Mouse (Mus musculus): ENCODE results near the gene Atg7. TPM values are rescaled to one million over a fixed set of nuclear protein-coding genes. Genes with fewer than 3 reads are reported as not detected.
"Not testable (repeated sequence)": the region's sequence is repeated elsewhere in the genome, so short reads cannot be mapped to it uniquely, and the experiment has no call there.

Atg7 gene
- polyA plus RNA-seq (2015; fragmentation: Nextera tagmentation; extraction: Ambion mirVana), result 17.6 and 17.7 TPM in 2 replicates

DNA sequence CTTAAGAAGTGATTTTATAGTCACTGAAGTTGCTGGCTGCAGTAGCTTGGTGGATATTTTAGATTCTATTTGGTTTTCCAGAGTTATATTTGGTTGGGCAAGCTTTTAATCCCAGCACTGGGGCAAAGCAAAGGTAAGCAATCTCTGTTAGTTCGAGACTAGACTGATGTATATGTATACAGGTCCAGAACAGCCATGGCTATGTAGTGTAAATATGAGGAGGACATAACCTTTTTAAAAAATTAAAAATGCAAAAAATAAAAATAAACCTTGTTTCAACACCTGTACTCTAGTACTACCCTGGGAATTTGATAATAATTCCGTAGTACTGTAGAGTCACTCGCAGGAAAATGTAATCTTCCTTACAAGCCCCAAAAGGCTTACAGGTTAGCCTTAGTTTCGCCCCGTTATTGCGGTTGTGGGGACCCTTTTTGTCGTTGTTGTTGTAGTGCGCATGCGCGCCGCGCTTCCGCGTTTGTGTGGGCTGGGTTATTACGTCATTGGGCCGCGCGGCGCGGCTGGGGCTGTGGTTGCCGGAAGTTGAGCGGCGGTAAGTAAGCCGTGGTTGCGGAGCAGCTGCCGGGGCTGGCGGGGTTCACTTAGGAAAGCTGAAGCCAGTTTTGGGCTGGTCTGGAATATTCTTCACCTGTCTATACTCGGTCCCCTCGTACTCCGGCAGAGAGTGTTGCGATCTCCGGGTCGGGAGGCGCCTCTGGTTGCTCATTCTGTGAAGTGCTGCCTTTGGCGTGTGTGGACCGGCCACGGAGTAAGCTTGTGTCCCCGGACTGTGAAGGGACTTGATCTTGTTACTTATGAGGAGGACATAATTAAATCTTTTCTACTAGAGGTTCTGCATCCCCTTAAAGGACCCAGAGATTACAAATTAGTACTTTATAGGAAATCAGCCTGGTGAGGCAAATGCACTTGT is at the start of gene Atg7:
Atg7 (plus strand) TSS at position 497 of the 928 bp plus-strand sequence.
- H3K4me2 ChIP-seq, result peak within 1 kb of the TSS; percentile 90
- 0 out of 2 replicates have a peak, but pooled peaks cover 4% of the 10 kb centered on the region for H3K27me3 ChIP-seq (replicated peaks)
- H3K4me3 ChIP-seq, result peak within 1 kb of the TSS; percentile 78
- peaks cover 8% of the 10 kb centered on the region for H3K4me1 ChIP-seq
- peak; percentile 90 for ATAC-seq (replicated peaks)
- under 1% methylated on average over 38 of the region's 38 CpGs for WGBS
- no peaks in the 10 kb centered on the region for H3K36me3 ChIP-seq (replicated peaks)
- H3K9ac ChIP-seq, result peak within 1 kb of the TSS; percentile 59
- no peaks in the 10 kb centered on the region for H3K9me3 ChIP-seq
- peak within 1 kb of the TSS; percentile 74 for H3K27ac ChIP-seq

DNA sequence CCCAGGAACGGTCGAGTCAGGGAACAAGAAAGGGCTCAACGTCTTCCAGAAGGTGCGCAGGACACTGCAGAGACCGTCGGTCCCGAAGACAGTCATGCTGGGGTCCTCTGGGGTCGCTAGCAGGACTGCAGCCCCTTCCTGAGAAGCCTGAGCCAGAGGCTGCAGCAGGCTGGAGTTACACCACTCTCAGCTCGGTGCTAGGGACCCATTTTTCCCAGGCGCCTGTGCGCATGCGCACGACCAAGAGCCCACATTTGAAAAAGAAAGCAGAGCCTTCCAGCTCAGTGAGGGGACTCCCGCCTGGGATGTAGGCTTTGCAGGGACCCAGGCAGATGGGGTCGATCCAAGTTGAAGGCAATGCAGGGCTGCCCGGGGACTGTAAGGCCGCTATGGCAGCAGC is 28.8 kb upstream of the Atg7 start:
- not testable (repeated sequence) for H3K9me3 ChIP-seq; H3K4me2 ChIP-seq; H3K36me3 ChIP-seq (replicated peaks); H3K4me3 ChIP-seq; ATAC-seq (replicated peaks); H3K27ac ChIP-seq; H3K4me1 ChIP-seq; H3K27me3 ChIP-seq (replicated peaks); H3K9ac ChIP-seq
- 2% methylated on average over 8 of the region's 17 CpGs for WGBS

- H3K36me3 ChIP-seq (replicated peaks); H3K4me2 ChIP-seq; ATAC-seq (replicated peaks); H3K4me3 ChIP-seq; H3K9me3 ChIP-seq; H3K9ac ChIP-seq; H3K4me1 ChIP-seq; H3K27me3 ChIP-seq (replicated peaks); H3K27ac ChIP-seq: not testable (repeated sequence)
- no CpG with 5 or more reads among the region's 14 CpGs for WGBS
These were observed 9.0 kb upstream of the Atg7 start for GRCm38 (mm10) chr6:114633886-114634285.

DNA sequence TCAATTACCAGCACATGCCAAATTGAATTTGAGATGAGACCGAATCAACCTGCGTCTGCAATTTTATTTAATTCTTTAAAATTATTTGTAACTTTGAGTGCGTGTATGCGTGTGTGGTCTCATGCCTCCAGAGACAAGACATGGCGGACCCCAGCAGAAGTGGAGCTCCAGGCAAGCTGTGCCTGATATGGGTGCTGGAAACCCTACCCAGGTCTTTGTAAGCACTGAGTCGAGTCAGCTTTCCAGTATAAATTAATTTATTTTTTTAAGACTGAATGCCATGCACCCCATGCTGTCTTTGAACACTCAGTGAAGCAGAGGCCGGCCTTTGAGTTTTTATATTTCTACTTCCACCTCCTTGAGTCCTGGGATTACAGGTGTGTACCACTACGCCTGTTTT is 819 bp downstream of the Atg7 start:
- no peaks in the 10 kb centered on the region for H3K9me3 ChIP-seq
- no peak overlapping the region for H3K27ac ChIP-seq
- no peak for ATAC-seq (replicated peaks)
- 52% methylated on average over 8 of the region's 8 CpGs for WGBS
- peak overlapping the region; percentile 59 for H3K9ac ChIP-seq
- peaks cover 8% of the 10 kb centered on the region for H3K4me1 ChIP-seq
- H3K27me3 ChIP-seq (replicated peaks), result 0 out of 2 replicates have a peak, but pooled peaks cover 4% of the 10 kb centered on the region
- peak overlapping the region; percentile 90 for H3K4me2 ChIP-seq
- no peaks in the 10 kb centered on the region for H3K36me3 ChIP-seq (replicated peaks)
- H3K4me3 ChIP-seq, result peak overlapping the region; percentile 78

- H3K27ac ChIP-seq, result no peak overlapping the region
- peaks cover 8% of the 10 kb centered on the region for H3K4me1 ChIP-seq
- 0 out of 2 replicates have a peak, but pooled peaks cover 1% of the 10 kb centered on the region for H3K27me3 ChIP-seq (replicated peaks)
- H3K4me3 ChIP-seq, result no peak overlapping the region
- H3K9me3 ChIP-seq, result no peaks in the 10 kb centered on the region
- no peak for ATAC-seq (replicated peaks)
- no peak overlapping the region for H3K4me2 ChIP-seq
- no peaks in the 10 kb centered on the region for H3K36me3 ChIP-seq (replicated peaks)
- H3K9ac ChIP-seq, result no peak overlapping the region
- 84% methylated on average over 1 of the region's 1 CpGs for WGBS
These were observed 1.6 kb downstream of the Atg7 start for GRCm38 (mm10) chr6:114644531-114644930.

DNA sequence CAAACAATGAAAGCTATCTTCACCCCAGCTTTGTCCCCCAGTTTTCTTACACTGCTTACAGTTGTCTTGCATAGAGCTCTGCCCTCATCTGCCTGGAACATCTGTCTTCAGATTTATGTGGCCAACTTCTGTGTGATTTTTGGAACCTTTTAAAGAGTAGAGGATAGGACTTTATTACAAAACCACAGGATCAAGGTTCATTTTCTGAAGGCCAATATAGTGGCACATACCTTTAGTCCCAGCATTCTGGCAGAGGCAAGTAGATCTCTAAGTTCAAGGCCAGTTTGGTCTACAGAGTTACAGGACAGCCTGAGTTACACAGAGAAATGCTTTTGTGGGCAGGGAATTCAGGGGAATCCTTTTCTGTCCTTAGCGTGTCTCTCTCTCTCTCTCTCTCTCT is 3.3 kb downstream of the Atg7 start:
- no peak overlapping the region for H3K4me2 ChIP-seq

GRCm38 (mm10) chr6:114647011-114647410 is 4.1 kb downstream of the Atg7 start:
- H3K9ac ChIP-seq, result no peak overlapping the region
- WGBS, result 90% methylated on average over 6 of the region's 6 CpGs
- H3K4me1 ChIP-seq, result peaks cover 11% of the 10 kb centered on the region
- H3K27me3 ChIP-seq (replicated peaks), result no peaks in the 10 kb centered on the region
- no peak overlapping the region for H3K4me2 ChIP-seq
- no peaks in the 10 kb centered on the region for H3K9me3 ChIP-seq
- no peaks in the 10 kb centered on the region for H3K36me3 ChIP-seq (replicated peaks)
- ATAC-seq (replicated peaks), result no peak
- H3K27ac ChIP-seq, result no peak overlapping the region
- no peak overlapping the region for H3K4me3 ChIP-seq

More for the DNA sequence above, 3.3 kb downstream of the Atg7 start:
- no peaks in the 10 kb centered on the region for H3K27me3 ChIP-seq (replicated peaks)
- no peak overlapping the region for H3K9ac ChIP-seq
- H3K36me3 ChIP-seq (replicated peaks), result no peaks in the 10 kb centered on the region
- H3K27ac ChIP-seq, result no peak overlapping the region
- no peaks in the 10 kb centered on the region for H3K9me3 ChIP-seq
- no peak for ATAC-seq (replicated peaks)
- H3K4me1 ChIP-seq, result peaks cover 8% of the 10 kb centered on the region
- H3K4me3 ChIP-seq, result no peak overlapping the region
- whole genome bisulfite sequencing, result 62% methylated on average over 1 of the region's 1 CpGs

DNA sequence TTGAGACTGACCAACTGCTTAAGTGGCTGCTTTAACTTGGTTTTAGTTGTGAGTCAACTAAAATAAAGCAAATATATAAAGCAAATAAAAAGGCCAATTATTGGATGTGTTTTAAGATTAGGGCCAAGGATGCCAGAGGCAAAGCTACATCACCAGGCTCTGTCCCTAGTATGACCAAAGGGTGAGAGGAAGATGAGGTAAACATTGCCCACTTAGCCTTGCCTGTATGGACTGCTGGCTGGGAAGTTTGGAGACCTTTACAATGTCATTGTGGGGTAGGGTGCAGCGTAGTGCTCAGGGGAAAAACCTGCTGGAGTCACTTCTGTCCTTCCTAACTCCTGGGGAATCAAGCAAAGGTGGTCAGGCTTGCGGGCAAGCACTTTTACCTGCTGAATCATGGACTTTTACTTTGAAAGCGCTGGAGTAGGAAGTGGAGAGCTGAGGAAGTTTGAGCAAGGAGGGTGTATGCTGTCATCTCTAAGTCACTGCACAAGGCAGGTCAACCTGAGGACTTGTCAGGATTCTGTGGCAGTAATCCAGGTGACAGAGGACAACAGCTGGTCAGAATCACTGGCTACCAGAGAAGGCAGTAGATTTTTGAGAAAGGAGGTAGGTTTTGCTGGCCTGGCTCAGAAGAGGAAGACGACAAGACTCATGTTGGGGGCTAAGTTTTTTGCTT is 5.6 kb downstream of the Atg7 start:
- no peaks in the 10 kb centered on the region for H3K36me3 ChIP-seq (replicated peaks)
- H3K27ac ChIP-seq, result no peak overlapping the region
- 88% methylated on average over 4 of the region's 4 CpGs for WGBS
- no peak for ATAC-seq (replicated peaks)
- H3K27me3 ChIP-seq (replicated peaks), result no peaks in the 10 kb centered on the region
- H3K9ac ChIP-seq, result no peak overlapping the region
- no peak overlapping the region for H3K4me3 ChIP-seq
- H3K9me3 ChIP-seq, result no peaks in the 10 kb centered on the region
- no peak overlapping the region for H3K4me2 ChIP-seq
- peaks cover 16% of the 10 kb centered on the region for H3K4me1 ChIP-seq

GRCm38 (mm10) chr6:114652209-114652608 is 9.3 kb downstream of the Atg7 start:
- H3K27me3 ChIP-seq (replicated peaks), result no peaks in the 10 kb centered on the region
- H3K27ac ChIP-seq, result 0 out of 2 replicates have a peak overlapping the region, but pooled peaks have one; percentile 38
- 29% methylated on average over 3 of the region's 3 CpGs for WGBS
- H3K9me3 ChIP-seq, result no peaks in the 10 kb centered on the region
- no peak overlapping the region for H3K4me2 ChIP-seq
- peak; percentile 42; the same call in 1 of the 2 replicates for ATAC-seq (replicated peaks)
- no peaks in the 10 kb centered on the region for H3K36me3 ChIP-seq (replicated peaks)
- no peak overlapping the region for H3K9ac ChIP-seq
- H3K4me3 ChIP-seq, result no peak overlapping the region
- H3K4me1 ChIP-seq, result peaks cover 10% of the 10 kb centered on the region; the same call in 1 of the 2 replicates

DNA sequence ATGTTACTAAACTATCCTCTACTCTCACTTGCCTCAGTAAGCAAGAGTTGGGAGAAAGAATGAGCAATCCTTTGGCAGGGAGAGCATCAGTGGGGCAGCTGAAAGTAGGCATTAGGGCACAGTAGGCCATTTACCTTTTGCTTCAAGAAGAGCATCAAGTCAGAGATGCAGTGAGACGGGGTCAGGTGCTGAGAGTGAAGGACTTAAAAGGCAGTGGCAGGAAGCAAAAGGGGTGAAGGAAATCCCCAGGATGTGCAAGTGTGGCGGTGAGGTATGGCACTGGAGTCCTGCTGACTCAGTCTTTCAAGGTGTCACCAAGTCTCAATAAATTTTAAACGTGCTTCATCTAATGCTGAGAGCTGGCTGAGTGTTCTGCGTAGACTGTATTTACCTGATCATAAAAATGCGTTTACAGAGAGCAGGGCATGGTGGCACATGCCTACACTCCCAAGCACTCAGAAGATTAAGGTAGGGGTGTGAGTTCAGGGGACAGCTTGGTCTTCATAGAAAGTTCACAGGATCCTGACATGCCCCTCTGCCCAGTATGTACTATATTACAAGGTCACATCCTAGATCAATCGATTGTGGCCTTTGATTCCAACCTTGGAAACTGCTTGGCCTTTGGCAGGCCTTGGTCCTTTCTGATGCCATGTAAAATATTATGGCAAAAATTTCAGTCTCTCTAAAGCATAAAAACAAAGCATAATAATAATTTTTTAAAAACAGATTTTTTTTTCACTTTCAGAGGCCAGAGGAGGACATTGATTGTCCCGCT is 14.1 kb downstream of the Atg7 start:
- Histone ChIP-seq H3K36me3 (replicated peaks) (no peaks in the 10 kb centered on the region), H3K27me3 (replicated peaks) (no peaks in the 10 kb centered on the region), H3K9ac (no peak overlapping the region), H3K27ac (no peak overlapping the region), H3K9me3 (no peaks in the 10 kb centered on the region), H3K4me3 (no peak overlapping the region), H3K4me2 (no peak overlapping the region), H3K4me1 (0 out of 2 replicates have a peak, but pooled peaks cover 6% of the 10 kb centered on the region)
- ATAC-seq (replicated peaks), result no peak
- 91% methylated on average over 7 of the region's 7 CpGs for WGBS

DNA sequence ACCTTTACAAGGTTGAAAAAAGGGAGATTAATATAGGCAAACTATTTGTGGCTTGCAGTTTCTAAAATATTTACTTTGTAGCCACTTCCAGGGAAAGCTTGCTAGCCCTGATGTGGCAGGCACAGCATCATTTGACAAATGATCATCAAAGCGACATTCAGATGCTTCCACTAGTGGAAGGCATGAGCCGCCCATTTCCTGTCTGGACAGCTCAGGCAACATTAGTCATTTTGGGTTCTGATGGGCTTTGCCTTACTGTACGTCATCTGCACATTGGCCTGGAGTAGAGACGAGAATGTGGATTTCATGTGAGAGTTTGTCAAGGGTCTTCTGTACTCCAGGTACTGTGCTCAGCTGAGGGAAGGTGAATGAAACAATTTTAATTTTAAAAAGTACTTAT is 14.9 kb downstream of the Atg7 start:
- H3K9me3 ChIP-seq, result no peaks in the 10 kb centered on the region
- no peak overlapping the region for H3K4me3 ChIP-seq
- no peak overlapping the region for H3K9ac ChIP-seq
- no peak overlapping the region for H3K27ac ChIP-seq
- no peak overlapping the region for H3K4me2 ChIP-seq
- H3K27me3 ChIP-seq (replicated peaks), result no peaks in the 10 kb centered on the region
- no peaks in the 10 kb centered on the region for H3K36me3 ChIP-seq (replicated peaks)
- no peaks in the 10 kb centered on the region for H3K4me1 ChIP-seq
- WGBS, result 87% methylated on average over 4 of the region's 4 CpGs
- no peak for ATAC-seq (replicated peaks)
